Mouse (Mus musculus): ENCODE measurements at regions not wholly inside any gene's neighbourhood (a gene's known extent, or its start where the extent isn't known, plus 50 kb on each side); places are given as distances from the start of the nearest gene placed in this dataset.

GRCm38 (mm10) chr10:98857395-98857794, 56.8 kb upstream of the Atp2b1 start:
- no peak for ATAC-seq (ENCODE audit: low read depth)
- WGBS = 40% methylated on average over 3 of the region's 3 CpGs
- no peak overlapping the region for H3K27ac ChIP-seq (replicated peaks; ENCODE audit: low read depth, low read length)

DNA sequence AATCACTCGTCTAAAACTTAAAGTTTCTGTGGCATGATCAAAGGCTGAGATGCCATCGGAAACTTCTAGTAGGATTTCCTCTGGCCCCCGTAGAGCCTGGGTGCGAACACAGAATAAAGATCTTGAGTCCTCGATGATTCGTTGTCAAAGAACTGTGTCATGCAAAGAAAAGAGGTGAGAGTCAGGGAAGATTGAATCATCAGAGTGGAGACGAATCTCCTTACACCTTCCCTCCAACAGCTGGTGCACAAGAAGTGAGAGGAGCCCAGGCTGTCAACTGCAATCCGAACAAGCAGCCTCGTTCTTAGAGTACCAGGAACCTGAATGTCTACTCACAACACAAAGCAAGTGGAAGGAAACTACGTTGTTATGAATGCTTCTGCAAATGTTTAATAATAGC, 52.7 kb upstream of the Atp2b1 start:
- DNase-seq (ENCODE audit: low spot score) (no peak), ATAC-seq (ENCODE audit: low read depth) (no peak)
- no peak overlapping the region for H3K4me2 ChIP-seq (ENCODE audit: low read depth, low read length)
- H3K4me1 ChIP-seq (ENCODE audit: control insufficient read depth, insufficient read depth, low read length) = no peaks in the 10 kb centered on the region
- 83% methylated on average over 10 of the region's 10 CpGs for WGBS
- no peak overlapping the region for H3K4me3 ChIP-seq (ENCODE audit: low read depth, low read length)
- no peak overlapping the region for H3K27ac ChIP-seq (replicated peaks; ENCODE audit: low read depth, low read length)
- no peaks in the 10 kb centered on the region for H3K36me3 ChIP-seq (ENCODE audit: control insufficient read depth, insufficient read depth, low read length)
- H3K9me3 ChIP-seq (ENCODE audit: control insufficient read depth, low read length) = no peaks in the 10 kb centered on the region
- H3K9ac ChIP-seq (ENCODE audit: low read depth, low read length) = no peak overlapping the region
- H3K27me3 ChIP-seq (replicated peaks; ENCODE audit: control insufficient read depth, insufficient read depth, low read length) = no peaks in the 10 kb centered on the region

More at GRCm38 (mm10) chr10:98857395-98857794, 56.8 kb upstream of the Atp2b1 start:
- Histone ChIP-seq H3K9me3 (ENCODE audit: control insufficient read depth, low read length) (no peaks in the 10 kb centered on the region), H3K4me1 (ENCODE audit: control insufficient read depth, insufficient read depth, low read length) (no peaks in the 10 kb centered on the region), H3K9ac (ENCODE audit: low read depth, low read length) (no peak overlapping the region), H3K4me3 (ENCODE audit: low read depth, low read length) (no peak overlapping the region), H3K27me3 (replicated peaks; ENCODE audit: control insufficient read depth, insufficient read depth, low read length) (no peaks in the 10 kb centered on the region), H3K36me3 (ENCODE audit: control insufficient read depth, insufficient read depth, low read length) (no peaks in the 10 kb centered on the region), H3K4me2 (ENCODE audit: low read depth, low read length) (no peak overlapping the region)
- DNase-seq (ENCODE audit: low spot score) = peak; percentile 71

DNA sequence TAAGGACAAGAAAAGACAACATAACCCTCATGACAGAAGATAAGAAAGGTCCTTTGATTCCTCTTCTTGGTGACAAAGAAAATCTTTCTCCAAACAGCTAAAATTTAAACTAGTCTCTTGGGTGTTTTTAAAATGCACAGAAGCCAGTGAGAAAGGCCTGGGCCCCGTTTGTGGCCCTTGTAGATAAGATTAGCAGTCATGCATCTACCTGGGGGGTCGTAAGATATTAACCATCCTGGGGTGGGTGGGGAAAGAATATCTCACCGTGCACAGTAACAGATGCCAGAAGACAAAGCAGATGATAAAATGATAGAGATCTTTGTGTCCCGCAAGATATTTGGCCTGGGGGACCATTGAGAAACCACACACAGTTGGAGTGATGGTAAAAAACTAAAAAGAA, 51.5 kb upstream of the Atp2b1 start:
- no peaks in the 10 kb centered on the region for H3K9me3 ChIP-seq (ENCODE audit: control insufficient read depth, low read length)
- ATAC-seq (ENCODE audit: low read depth) = no peak
- 74% methylated on average over 4 of the region's 4 CpGs for WGBS

GRCm38 (mm10) chr10:98864384-98864783, 49.8 kb upstream of the Atp2b1 start:
- ATAC-seq (ENCODE audit: low read depth) (no peak), DNase-seq (ENCODE audit: low spot score) (no peak)
- Histone ChIP-seq H3K27ac (replicated peaks; ENCODE audit: low read depth, low read length) (no peak overlapping the region), H3K4me1 (ENCODE audit: control insufficient read depth, insufficient read depth, low read length) (no peaks in the 10 kb centered on the region), H3K36me3 (ENCODE audit: control insufficient read depth, insufficient read depth, low read length) (no peaks in the 10 kb centered on the region), H3K27me3 (replicated peaks; ENCODE audit: control insufficient read depth, insufficient read depth, low read length) (no peaks in the 10 kb centered on the region), H3K9ac (ENCODE audit: low read depth, low read length) (no peak overlapping the region), H3K4me3 (ENCODE audit: low read depth, low read length) (no peak overlapping the region), H3K9me3 (ENCODE audit: control insufficient read depth, low read length) (no peaks in the 10 kb centered on the region), H3K4me2 (ENCODE audit: low read depth, low read length) (no peak overlapping the region)
- 87% methylated on average over 5 of the region's 5 CpGs for WGBS

More for the DNA sequence above, 51.5 kb upstream of the Atp2b1 start:
- DNase-seq (ENCODE audit: low spot score) = no peak
- Histone ChIP-seq H3K27me3 (replicated peaks; ENCODE audit: control insufficient read depth, insufficient read depth, low read length) (no peaks in the 10 kb centered on the region), H3K4me1 (ENCODE audit: control insufficient read depth, insufficient read depth, low read length) (no peaks in the 10 kb centered on the region), H3K9ac (ENCODE audit: low read depth, low read length) (no peak overlapping the region), H3K4me2 (ENCODE audit: low read depth, low read length) (no peak overlapping the region), H3K4me3 (ENCODE audit: low read depth, low read length) (no peak overlapping the region), H3K36me3 (ENCODE audit: control insufficient read depth, insufficient read depth, low read length) (no peaks in the 10 kb centered on the region), H3K27ac (replicated peaks; ENCODE audit: low read depth, low read length) (no peak overlapping the region)
